Mouse (Mus musculus) ES-E14 (cell line): ENCODE results near the gene Tmem131.

ENCODE experiments used
- CHD2 ChIP-seq: IDR thresholded peaks from 2 replicates; pipeline ENCODE4 v1.6.1; 2014; ENCODE audit warnings: mild to moderate bottlenecking, low read depth, low read length, inconsistent platforms
- HCFC1 ChIP-seq: IDR thresholded peaks from 2 replicates; pipeline ENCODE4 v1.6.1; 2012; ENCODE audit warnings: low read length, inconsistent platforms, borderline replicate concordance; ENCODE audit not compliant: insufficient read depth
- MAFK ChIP-seq: IDR thresholded peaks from 2 replicates; pipeline ENCODE4 v1.6.1; 2014; ENCODE audit warnings: mild to moderate bottlenecking, low read depth, low read length, inconsistent platforms; ENCODE audit not compliant: insufficient read depth
- ZNF384 ChIP-seq: IDR thresholded peaks from 2 replicates; pipeline ENCODE4 v1.6.1; 2012; ENCODE audit warnings: low read depth, low read length, inconsistent platforms

DNA sequence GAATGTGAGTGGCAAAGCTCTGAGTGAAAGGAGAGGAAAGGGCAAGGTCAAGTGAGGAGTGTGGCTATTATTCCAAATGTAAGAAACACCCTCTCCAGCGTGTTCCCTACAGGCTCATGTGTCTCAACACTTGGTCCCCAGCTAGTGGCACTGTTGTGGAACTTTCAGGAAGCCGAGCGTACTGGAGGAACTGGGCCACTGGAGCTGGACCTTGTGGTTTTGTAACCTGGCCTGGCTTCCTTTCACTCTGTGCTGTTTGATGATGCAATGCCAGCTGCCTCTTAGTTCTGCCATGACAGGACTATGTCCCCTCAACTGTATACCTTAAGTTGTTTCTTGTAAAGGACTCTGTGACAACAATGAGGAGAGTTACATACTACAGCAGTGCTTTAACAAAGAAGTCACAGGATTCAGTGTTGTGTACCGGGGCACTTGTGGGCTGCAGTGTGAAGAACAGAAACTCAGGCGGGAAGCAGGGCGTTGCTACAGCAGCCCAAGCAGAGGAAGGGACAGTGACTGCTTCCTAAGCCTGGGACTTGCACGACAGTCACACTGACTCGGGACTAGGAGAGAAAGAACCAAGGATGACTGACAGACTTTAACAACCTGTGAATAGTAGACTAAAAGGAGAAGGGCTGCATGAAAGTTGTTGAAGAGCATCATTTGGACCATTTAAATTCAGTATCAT lies 68.4 kb downstream of the Tmem131 start:
- no peak for TF ChIP-seq HCFC1
- TF ChIP-seq MAFK = no peak
- no peak for TF ChIP-seq CHD2
- no peak for TF ChIP-seq ZNF384
